Mouse (Mus musculus): ENCODE data around the gene Usp8.

- TF ChIP-seq CTCF (IDR thresholded peaks at IDR 0.05; ENCODE audit: borderline replicate concordance, control insufficient read depth, extremely low read depth, insufficient read depth, low read length, poor library complexity) = peak; percentile 15; the same call in 1 of the 2 replicates
- TF ChIP-seq POLR2A (IDR thresholded peaks at IDR 0.05; ENCODE audit: control insufficient read depth, extremely low read depth, insufficient read depth, low read length, poor library complexity) = peak; percentile 94
Observed at GRCm38 (mm10) chr2:126675169-126676121, 31.7 kb upstream of the Usp8 start.

Data from thymus, adult 2 months (tissue).